Mouse (Mus musculus) testis, adult 2 months (tissue): ENCODE data around the gene Gdpd1. TPM values are rescaled to one million over a fixed set of nuclear protein-coding genes. Genes with fewer than 3 reads are reported as not detected.

Experiments
- H3K27ac ChIP-seq: fragments of 200-500 bp; 2 replicates; pipeline ENCODE4 v1.5.1; 2012; ENCODE audit warnings: low read depth, low read length; ENCODE audit not compliant: control insufficient read depth, insufficient read depth
- H3K27me3 ChIP-seq: fragments of 200-500 bp; 2 replicates; pipeline ENCODE4 v1.6.1; 2012; ENCODE audit warnings: mild to moderate bottlenecking, low read length, moderate library complexity; ENCODE audit not compliant: control insufficient read depth, insufficient read depth
- H3K36me3 ChIP-seq: fragments of 200-500 bp; 2 replicates; pipeline ENCODE4 v1.6.1; 2012; ENCODE audit warnings: mild to moderate bottlenecking, low read length; ENCODE audit not compliant: control insufficient read depth, insufficient read depth
- H3K4me1 ChIP-seq: fragments of 200-500 bp; 2 replicates; pipeline ENCODE4 v1.6.1; 2012; ENCODE audit warnings: low read length; ENCODE audit not compliant: control insufficient read depth, insufficient read depth
- H3K4me3 ChIP-seq: fragments of 200-500 bp; 2 replicates; pipeline ENCODE4 v1.5.1; 2012; ENCODE audit warnings: low read depth, mild to moderate bottlenecking, low read length, moderate library complexity, mixed read lengths; ENCODE audit not compliant: control insufficient read depth
- CTCF ChIP-seq: fragments of 200-500 bp; IDR thresholded peaks from 2 replicates; pipeline ENCODE4 v1.5.1; 2012; ENCODE audit warnings: low read depth, mild to moderate bottlenecking, inconsistent platforms, low read length, moderate library complexity; ENCODE audit not compliant: control insufficient read depth, insufficient read depth, insufficient replicate concordance
- POLR2A ChIP-seq: fragments of 200-500 bp; IDR thresholded peaks from 2 replicates; pipeline ENCODE4 v1.6.1; 2012; ENCODE audit warnings: low read depth, mild to moderate bottlenecking, inconsistent platforms, low read length, moderate library complexity; ENCODE audit not compliant: control insufficient read depth
- polyA plus RNA-seq: library from polyadenylated mRNA; depleted of rRNA; stranded (reverse); fragments of >200 nt; gene quantifications from 2 replicates; pipeline ENCODE4 v1.2.3, GENCODE M21; 2012

Gdpd1 gene
- polyA plus RNA-seq, 1 experiment = 83.6 TPM

DNA sequence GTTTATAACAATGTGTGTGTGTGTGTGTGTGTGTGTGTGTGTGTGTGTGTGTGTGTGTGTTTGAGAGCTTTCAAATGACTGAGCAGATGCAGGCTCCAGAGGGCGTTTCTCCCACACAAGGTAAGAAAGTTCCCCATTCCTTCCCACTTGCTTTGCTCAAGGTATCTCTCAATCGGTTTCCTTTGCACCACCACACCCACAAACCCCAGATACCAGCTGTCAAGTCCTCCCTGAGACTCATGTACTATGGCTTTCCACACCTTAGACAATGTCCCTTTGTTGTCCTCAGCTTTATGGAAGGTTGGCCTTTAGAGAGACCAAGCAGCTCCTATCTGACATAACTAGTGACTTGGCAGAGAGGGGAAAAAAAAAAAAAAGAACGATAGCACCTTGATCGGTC is 51.1 kb downstream of the Gdpd1 start:
- H3K4me1 ChIP-seq = no peaks in the 10 kb centered on the region
- TF ChIP-seq CTCF (no peak), POLR2A (no peak)
- no peak overlapping the region for H3K4me3 ChIP-seq
- no peaks in the 10 kb centered on the region for H3K36me3 ChIP-seq
- H3K27me3 ChIP-seq = no peaks in the 10 kb centered on the region
- H3K27ac ChIP-seq = no peak overlapping the region

DNA sequence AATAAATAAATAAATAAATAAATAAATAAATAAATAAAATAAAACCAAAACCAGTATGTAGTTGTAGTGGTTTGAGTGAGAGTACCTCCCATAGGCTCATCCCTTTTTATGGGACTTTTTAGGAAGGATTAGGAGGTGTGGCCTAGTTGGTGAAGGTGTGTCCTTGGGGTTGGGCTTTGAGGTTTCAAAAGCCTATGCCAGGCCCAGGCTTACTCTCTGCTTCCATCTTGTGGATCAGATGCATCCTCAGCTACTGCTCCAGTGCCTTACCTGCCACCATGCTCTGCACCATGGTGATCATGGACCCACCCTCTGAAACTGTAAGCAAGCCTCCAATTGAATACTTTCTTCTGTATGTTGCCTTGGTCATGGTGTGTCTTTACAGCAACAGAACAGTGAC is 52.3 kb downstream of the Gdpd1 start:
- Histone ChIP-seq H3K36me3 (no peaks in the 10 kb centered on the region), H3K27ac (no peak overlapping the region)
- no peak for TF ChIP-seq POLR2A
- no peak for TF ChIP-seq CTCF

DNA sequence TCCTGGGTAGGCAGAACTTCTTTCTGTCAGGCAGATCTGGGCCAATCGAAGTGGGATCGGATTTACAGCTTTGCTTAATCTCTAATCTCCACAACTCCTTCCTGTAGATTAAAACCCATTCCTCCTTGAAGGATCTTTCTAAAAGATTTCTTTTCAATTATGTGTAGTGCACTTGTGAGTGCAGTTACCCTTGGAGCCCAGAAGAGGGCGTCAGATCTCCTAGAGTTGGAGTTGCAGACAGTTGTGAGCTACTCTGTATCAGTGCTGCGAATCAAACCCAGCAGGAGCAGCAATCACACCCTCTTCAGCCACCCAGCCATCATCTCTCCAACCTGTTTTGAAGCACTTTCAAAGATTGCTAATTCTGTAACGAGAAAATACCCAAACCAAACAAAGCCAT is 53.4 kb downstream of the Gdpd1 start:
- no peak for TF ChIP-seq POLR2A
- TF ChIP-seq CTCF = peak; percentile 28; the same call in 1 of the 2 replicates
- H3K4me1 ChIP-seq = no peaks in the 10 kb centered on the region
- no peaks in the 10 kb centered on the region for H3K36me3 ChIP-seq
- no peaks in the 10 kb centered on the region for H3K27me3 ChIP-seq
- no peak overlapping the region for H3K27ac ChIP-seq
- H3K4me3 ChIP-seq = no peak overlapping the region

More for the DNA sequence above, 52.3 kb downstream of the Gdpd1 start:
- no peaks in the 10 kb centered on the region for H3K27me3 ChIP-seq
- H3K4me1 ChIP-seq = no peaks in the 10 kb centered on the region
- no peak overlapping the region for H3K4me3 ChIP-seq

DNA sequence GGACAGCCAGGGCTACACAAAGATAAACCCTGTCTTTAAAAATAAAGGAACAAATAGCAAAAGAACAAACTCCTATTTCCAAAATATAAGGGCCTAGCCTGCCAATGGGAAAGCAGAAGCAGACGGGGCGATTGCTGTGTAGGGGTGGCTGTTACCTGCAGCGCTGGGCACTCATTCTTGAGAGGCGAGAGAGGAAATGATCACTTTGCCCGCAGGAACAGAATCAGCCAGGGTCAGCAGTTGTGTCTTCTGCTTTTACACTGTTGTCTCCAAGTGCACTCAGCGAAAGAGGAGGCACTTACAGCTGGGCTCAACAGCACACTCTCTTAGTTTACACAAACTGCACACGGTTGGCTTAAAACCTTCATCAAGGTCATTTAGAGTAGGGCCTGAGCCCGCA is 54.4 kb downstream of the Gdpd1 start:
- H3K27ac ChIP-seq = no peak overlapping the region
- H3K27me3 ChIP-seq = no peaks in the 10 kb centered on the region
- no peaks in the 10 kb centered on the region for H3K36me3 ChIP-seq
- H3K4me1 ChIP-seq = no peaks in the 10 kb centered on the region
- no peak for TF ChIP-seq POLR2A
- TF ChIP-seq CTCF = no peak
- H3K4me3 ChIP-seq = no peak overlapping the region

DNA sequence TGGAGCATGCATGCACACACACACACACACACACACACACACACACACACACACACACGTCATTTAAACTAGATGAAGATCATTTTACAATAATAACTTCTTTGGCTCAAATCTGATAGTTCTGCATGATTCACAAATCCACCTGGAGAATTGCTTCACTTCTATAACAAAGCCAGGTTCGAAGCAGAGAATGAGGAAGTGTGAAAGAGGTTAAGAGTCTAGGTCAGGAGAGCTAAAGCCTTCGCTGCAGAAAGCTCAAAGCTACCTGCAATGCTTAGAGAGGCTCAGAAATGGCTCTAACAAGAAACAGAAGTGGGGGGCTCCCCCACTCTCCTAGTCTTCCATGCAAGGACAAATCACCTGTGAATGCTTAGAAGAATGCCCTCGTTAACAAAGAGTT is 55.8 kb downstream of the Gdpd1 start:
- H3K36me3 ChIP-seq = no peaks in the 10 kb centered on the region
- H3K4me1 ChIP-seq = no peaks in the 10 kb centered on the region
- no peaks in the 10 kb centered on the region for H3K27me3 ChIP-seq
- no peak overlapping the region for H3K27ac ChIP-seq
- H3K4me3 ChIP-seq = no peak overlapping the region
- no peak for TF ChIP-seq CTCF
- no peak for TF ChIP-seq POLR2A

DNA sequence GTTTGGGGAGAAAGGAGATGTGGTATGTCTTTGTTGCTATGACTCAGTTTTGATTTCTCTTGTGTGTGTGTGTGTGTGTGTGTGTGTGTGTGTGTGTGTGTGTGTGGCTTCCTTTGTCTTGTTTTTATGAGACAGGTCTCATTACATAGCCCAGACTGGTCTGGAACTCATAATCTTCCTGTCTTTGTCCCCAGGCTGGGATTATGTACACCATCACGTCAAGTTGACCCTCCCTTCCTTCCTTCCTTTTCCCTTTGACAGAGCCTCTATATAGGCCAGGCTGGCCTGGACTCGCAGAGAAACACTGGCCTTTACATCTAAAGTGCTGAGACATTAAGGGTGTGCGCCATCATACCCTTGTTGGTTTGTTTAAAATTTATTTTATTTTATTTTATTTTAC is 58.2 kb downstream of the Gdpd1 start:
- Histone ChIP-seq H3K27me3 (no peaks in the 10 kb centered on the region), H3K36me3 (no peaks in the 10 kb centered on the region), H3K27ac (no peak overlapping the region), H3K4me1 (no peaks in the 10 kb centered on the region), H3K4me3 (no peak overlapping the region)
- TF ChIP-seq CTCF (no peak), POLR2A (no peak)

DNA sequence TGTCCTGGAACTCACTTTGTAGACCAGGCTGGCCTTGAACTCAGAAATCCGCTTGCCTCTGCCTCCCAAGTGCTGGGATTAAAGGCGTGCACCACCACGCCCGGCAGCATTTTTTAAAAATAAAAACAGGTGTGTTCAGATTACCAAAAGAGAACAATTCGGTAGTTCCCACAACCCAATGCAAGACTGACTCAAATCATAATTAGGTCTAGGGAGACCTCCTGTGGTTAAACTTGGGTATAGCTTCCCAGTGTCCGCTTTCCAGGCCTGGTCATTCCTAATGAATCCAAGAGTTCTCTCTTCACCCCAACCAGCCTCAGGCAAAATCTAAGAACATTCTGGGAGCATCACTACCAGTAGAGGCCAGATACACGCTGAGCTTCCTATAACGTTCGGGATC is 63.4 kb downstream of the Gdpd1 start:
- Histone ChIP-seq H3K36me3 (no peaks in the 10 kb centered on the region), H3K27ac (no peak overlapping the region), H3K27me3 (no peaks in the 10 kb centered on the region), H3K4me3 (no peak overlapping the region), H3K4me1 (no peaks in the 10 kb centered on the region)
- TF ChIP-seq POLR2A = no peak
- TF ChIP-seq CTCF = no peak

DNA sequence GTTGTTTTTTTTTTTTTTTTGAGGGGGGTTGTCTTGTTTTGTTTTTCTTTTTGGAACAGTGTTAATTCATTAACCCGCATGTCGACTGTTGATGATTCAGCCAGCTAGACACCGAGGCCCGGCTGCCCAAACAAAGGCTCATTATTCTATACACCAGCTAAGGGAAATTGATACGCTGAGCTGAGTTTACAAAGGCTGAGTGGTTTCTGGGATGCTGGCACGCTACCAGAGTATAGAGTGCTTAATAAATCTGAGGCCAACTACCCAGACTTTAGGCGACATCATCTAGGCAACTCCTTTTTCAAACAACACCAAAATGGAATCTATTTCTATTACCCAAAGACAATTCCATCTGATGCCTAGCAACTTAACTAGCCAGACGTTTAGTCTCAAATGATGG is 66.5 kb downstream of the Gdpd1 start:
- Histone ChIP-seq H3K27me3 (no peaks in the 10 kb centered on the region), H3K4me3 (no peak overlapping the region), H3K36me3 (no peaks in the 10 kb centered on the region), H3K27ac (no peak overlapping the region), H3K4me1 (no peaks in the 10 kb centered on the region)
- TF ChIP-seq POLR2A = no peak
- TF ChIP-seq CTCF = no peak
